Mouse (Mus musculus): ENCODE results near the gene Cnrip1.

DNA sequence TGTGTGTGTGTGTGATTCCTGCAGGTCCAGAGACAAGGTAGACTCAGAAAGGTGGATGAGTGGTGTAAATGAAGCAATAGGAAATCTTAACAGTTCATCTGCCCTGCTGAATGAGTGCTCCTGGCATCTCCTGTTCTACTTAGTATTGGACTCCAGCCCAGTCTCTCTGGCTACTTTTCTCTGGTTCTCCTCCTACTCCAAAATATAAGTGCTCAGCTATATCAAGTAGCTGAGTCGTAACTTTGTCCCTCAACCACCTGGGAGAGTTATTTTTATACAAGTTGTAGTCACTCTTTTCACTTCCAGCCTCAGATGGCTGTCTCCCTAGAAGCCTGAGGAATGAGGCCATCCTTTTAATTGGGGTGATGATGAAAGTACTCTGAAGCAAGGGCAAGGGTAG, 32.5 kb downstream of the Cnrip1 start:
- TF ChIP-seq CTCF (IDR thresholded peaks at IDR 0.05; ENCODE audit: control insufficient read depth, insufficient read depth, insufficient read length): no peak
- no peak for TF ChIP-seq USF1 (IDR thresholded peaks at IDR 0.05; ENCODE audit: low read depth)
- TF ChIP-seq MYOG (IDR thresholded peaks at IDR 0.05; ENCODE audit: control insufficient read depth, extremely low read depth, insufficient read length): no peak
